Mouse (Mus musculus): Measurements from ENCODE around the gene Rbbp6. TPM values are rescaled to one million over a fixed set of nuclear protein-coding genes. Genes with fewer than 3 reads are reported as not detected.

The Rbbp6 gene
- 20.2 and 26.2 TPM in 2 replicates for polyA plus RNA-seq (2016; fragmentation: Nextera tagmentation; extraction: Ambion mirVana)

DNA sequence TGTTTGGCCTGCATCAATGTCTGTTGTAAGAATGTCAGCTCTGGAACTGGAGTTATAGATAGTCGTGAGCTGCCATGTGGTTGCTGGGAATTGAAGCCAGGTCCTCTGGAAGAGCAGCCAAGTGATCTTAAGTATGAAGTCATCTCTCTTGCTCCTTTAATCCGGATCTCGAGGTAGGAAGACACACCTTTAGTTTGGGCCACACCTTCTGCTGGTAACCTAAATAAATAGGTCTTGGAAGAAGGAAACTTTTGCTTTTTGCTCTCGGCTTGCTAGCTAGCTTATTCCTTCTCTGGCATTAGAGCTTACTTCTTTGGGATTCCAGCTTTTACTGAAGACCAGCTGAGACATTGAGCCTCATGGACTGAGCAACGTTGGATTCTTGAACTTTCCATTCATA lies at the start of gene Rbbp6:
Rbbp6 (plus strand) TSS at position 301 of the 400 bp plus-strand sequence.
- H3K27ac ChIP-seq: no peak within 1 kb of the TSS
- H3K36me3 ChIP-seq: no peaks in the 10 kb centered on the region
- no peaks in the 10 kb centered on the region for H3K27me3 ChIP-seq (ENCODE audit: insufficient read depth, poor library complexity, severe bottlenecking)
- WGBS: 80% methylated on average over 5 of the region's 5 CpGs
- H3K9me3 ChIP-seq: no peaks in the 10 kb centered on the region
- 0 out of 2 replicates have a peak, but pooled peaks cover 2% of the 10 kb centered on the region for H3K4me1 ChIP-seq (replicated peaks)
- no peak for DNase-seq (ENCODE audit: low spot score)
- no peak within 1 kb of the TSS for H3K4me3 ChIP-seq

DNA sequence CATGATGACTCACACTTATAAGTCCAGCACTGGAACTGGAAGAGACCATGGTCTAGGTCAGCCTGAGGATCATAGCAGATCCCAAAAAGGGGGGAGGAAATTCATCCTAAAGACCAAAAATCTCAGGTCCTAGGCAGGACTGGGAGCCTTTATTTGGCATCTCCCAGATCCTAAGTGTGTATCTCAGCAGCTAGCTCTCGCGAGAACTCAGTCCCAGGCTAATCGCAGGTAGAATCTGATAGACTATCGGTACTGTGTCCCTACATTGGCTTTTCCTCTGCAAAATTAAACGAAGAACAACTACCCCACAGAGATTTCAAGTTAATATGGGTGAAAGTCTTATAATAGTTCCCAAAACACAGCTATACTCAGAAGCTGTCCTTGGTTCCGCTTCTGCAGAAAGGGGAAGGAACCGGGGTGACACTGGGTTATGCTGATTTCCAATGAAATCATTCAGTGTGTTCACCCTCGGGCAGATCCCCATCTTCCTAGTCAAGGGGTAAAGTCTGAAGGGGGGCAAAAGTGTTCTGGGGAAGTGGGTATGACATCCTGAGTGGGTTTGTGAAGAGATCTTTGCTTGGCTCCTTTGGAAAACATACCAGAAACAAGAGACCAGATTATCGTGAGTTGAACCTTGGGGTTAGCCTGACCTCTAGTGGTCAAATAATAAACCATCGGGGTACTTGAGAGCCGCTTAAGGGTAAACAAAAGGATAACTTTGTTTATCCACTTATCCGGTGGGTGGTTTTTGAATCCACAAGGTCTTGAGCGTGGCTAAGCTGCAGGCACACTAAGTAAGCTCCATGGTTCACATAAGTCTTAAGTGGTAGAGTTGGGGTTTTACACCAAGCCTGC lies 45.5 kb upstream of the Rbbp6 start:
- no peak overlapping the region for H3K4me3 ChIP-seq
- no peaks in the 10 kb centered on the region for H3K36me3 ChIP-seq
- H3K27me3 ChIP-seq (ENCODE audit: insufficient read depth, poor library complexity, severe bottlenecking): no peaks in the 10 kb centered on the region
- peak; percentile 50 for DNase-seq (ENCODE audit: low spot score)
- no peaks in the 10 kb centered on the region for H3K9me3 ChIP-seq
- no peaks in the 10 kb centered on the region for H3K4me1 ChIP-seq (replicated peaks)
- no peak overlapping the region for H3K27ac ChIP-seq
- 48% methylated on average over 13 of the region's 13 CpGs for WGBS

DNA sequence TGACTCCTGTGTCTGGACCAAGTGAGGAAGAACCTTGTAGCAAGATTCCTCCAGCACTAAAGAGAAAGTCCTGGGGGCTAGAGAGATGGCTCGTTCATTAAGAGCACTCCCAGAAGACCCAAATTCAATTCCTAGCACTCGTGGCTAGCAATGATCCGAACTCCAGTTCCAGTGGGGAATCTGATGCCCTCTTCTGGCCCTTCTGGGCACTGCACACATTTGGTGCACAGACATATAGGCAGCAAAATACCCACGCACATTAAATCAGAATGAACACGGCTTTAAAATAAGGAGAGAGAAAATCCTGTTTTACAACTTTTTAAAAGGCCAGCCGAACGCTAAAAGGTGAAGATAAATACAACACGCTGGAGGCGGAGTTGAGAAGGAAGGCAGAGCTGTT lies 43.9 kb upstream of the Rbbp6 start:
- H3K4me3 ChIP-seq: no peak overlapping the region
- WGBS: 83% methylated on average over 9 of the region's 9 CpGs
- DNase-seq (ENCODE audit: low spot score): no peak
- no peaks in the 10 kb centered on the region for H3K9me3 ChIP-seq
- no peaks in the 10 kb centered on the region for H3K36me3 ChIP-seq
- H3K27ac ChIP-seq: no peak overlapping the region
- H3K27me3 ChIP-seq (ENCODE audit: insufficient read depth, poor library complexity, severe bottlenecking): no peaks in the 10 kb centered on the region
- H3K4me1 ChIP-seq (replicated peaks): no peaks in the 10 kb centered on the region

DNA sequence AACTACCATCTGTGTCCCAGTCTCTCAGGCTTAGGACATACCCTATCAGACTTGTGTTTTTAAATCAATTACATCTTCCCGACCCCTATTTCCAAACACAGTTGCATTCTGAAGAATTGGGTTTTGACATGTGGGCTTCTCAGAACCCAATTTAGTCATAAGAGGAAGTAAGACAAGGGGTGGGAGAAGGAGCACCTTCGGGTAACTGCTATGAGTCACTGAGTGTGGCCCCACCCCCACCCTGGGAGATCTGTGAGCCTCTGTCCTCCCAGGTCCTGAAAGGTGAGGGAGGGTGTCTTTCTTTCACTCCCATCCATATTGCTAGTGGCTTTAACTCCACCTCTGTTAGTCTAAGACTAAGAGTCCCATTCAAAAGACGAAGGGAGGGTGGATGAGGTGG lies 41.2 kb upstream of the Rbbp6 start:
- Histone ChIP-seq H3K4me1 (replicated peaks) (no peaks in the 10 kb centered on the region), H3K27ac (no peak overlapping the region), H3K27me3 (ENCODE audit: insufficient read depth, poor library complexity, severe bottlenecking) (no peaks in the 10 kb centered on the region), H3K9me3 (no peaks in the 10 kb centered on the region), H3K36me3 (no peaks in the 10 kb centered on the region), H3K4me3 (no peak overlapping the region)
- 79% methylated on average over 3 of the region's 3 CpGs for WGBS
- no peak for DNase-seq (ENCODE audit: low spot score)

DNA sequence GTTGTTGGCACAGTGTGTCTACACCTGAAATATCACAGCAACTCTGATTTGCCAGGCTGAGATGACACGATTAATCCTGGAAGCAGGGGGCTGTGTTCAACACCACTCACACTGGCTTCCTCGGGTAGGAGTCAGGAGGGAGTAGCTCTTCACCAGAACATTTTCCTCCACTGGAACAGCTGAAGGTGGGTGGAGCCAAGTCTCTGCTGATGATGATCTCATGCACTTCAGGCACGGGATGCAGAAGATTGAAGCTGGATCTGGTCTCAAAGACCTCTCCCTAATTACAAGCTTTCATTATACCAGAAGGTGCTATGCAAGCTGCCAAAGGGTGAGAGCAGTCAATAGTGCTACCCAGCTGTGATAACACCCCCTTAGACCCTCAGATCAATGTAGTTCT lies 35.0 kb upstream of the Rbbp6 start:
- Histone ChIP-seq H3K4me3 (no peak overlapping the region), H3K36me3 (no peaks in the 10 kb centered on the region), H3K27me3 (ENCODE audit: insufficient read depth, poor library complexity, severe bottlenecking) (no peaks in the 10 kb centered on the region), H3K27ac (no peak overlapping the region), H3K9me3 (no peaks in the 10 kb centered on the region), H3K4me1 (replicated peaks) (no peaks in the 10 kb centered on the region)
- 53% methylated on average over 3 of the region's 3 CpGs for WGBS
- DNase-seq (ENCODE audit: low spot score): no peak

DNA sequence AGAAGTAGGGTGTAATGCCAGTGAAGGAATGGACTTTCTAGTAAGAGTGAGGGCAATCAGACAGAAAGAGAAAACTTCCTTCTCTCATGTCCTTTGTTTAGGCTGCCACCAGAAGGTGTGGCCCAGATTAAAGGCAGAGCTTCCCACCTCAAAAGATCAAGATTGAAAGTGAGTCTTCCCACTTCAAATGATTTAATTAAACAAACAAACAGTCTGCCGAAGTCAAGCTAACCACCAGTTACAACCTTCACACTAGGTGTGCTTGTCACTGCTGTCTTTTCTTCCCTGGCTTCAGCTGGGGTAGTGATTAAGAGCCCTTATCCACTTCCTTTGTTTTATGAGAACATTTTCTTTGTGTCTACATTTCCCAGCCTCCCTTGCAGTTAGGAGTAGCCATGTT lies 33.3 kb upstream of the Rbbp6 start:
- H3K27me3 ChIP-seq (ENCODE audit: insufficient read depth, poor library complexity, severe bottlenecking): no peaks in the 10 kb centered on the region
- WGBS: 45% methylated on average over 1 of the region's 1 CpGs

DNA sequence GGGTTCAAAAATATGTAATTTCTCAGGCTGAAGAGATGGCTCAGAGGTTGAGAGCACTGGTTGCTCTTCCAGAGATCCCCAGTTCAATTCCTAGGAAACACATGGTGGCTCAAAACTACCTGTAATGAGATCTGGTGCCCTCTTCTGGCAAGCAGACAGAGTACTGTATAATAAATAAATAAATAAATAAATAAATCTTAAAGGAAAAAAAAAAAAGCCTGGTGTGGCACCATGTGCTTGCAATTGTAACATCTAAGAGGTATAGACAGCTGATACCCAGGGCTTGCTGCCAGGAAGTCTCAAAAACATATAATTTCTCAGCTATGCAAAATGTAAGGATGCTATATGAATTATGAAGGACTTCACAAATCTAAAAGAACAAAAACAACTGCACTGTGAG lies 28.9 kb upstream of the Rbbp6 start:
- Histone ChIP-seq H3K4me1 (replicated peaks) (peaks cover 9% of the 10 kb centered on the region; the same call in 1 of the 2 replicates), H3K36me3 (no peaks in the 10 kb centered on the region), H3K4me3 (no peak overlapping the region), H3K9me3 (no peaks in the 10 kb centered on the region), H3K27ac (no peak overlapping the region), H3K27me3 (ENCODE audit: insufficient read depth, poor library complexity, severe bottlenecking) (no peaks in the 10 kb centered on the region)
- DNase-seq (ENCODE audit: low spot score): no peak

More for the DNA sequence above, 33.3 kb upstream of the Rbbp6 start:
- H3K4me1 ChIP-seq (replicated peaks): no peaks in the 10 kb centered on the region
- H3K9me3 ChIP-seq: no peaks in the 10 kb centered on the region
- H3K36me3 ChIP-seq: no peaks in the 10 kb centered on the region
- no peak for DNase-seq (ENCODE audit: low spot score)
- H3K27ac ChIP-seq: no peak overlapping the region
- H3K4me3 ChIP-seq: no peak overlapping the region

DNA sequence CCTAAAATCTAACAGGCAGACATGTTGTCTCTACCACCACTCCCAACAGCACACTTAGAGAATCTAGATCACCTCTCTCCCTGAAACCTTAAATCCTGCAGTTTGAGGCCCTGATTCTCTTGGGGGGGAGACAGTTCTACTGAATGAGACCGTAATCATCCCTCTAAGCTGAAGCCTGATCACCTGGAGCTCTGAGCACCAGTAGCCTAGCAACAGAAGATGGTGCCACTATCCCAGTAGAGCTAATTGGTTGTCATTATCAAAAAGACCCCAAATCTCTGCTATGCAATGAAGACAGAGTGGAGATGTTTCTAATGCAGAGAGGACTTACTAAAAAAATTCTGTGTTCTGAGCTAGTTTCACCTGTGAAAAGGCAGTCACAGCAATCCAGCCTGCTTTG lies 27.3 kb upstream of the Rbbp6 start:
- no peak for DNase-seq (ENCODE audit: low spot score)
- Histone ChIP-seq H3K27me3 (ENCODE audit: insufficient read depth, poor library complexity, severe bottlenecking) (no peaks in the 10 kb centered on the region), H3K4me1 (replicated peaks) (peaks cover 9% of the 10 kb centered on the region; the same call in 1 of the 2 replicates), H3K36me3 (no peaks in the 10 kb centered on the region), H3K27ac (no peak overlapping the region), H3K9me3 (no peaks in the 10 kb centered on the region), H3K4me3 (no peak overlapping the region)
- 82% methylated on average over 1 of the region's 1 CpGs for WGBS

DNA sequence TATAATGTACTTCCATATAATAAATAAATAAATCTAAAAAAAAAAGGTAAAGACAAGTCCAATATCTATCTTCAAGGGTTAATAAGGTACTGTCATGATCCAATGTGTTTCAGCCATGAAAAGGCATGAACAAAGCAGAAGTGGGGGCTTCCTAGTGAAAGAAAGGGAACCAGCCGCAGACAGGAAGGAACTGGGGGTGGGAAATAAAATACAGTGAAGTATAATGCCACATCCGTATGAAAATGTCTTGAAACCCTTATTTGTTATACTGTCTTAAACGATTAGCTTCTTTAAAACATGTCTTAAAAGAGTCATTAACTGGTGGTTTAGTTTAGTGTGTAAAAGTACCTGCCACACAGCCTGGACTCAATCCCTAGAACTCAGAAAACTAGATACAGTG lies 26.3 kb upstream of the Rbbp6 start:
- DNase-seq (ENCODE audit: low spot score): no peak
- Histone ChIP-seq H3K36me3 (no peaks in the 10 kb centered on the region), H3K4me3 (no peak overlapping the region), H3K27me3 (ENCODE audit: insufficient read depth, poor library complexity, severe bottlenecking) (no peaks in the 10 kb centered on the region), H3K4me1 (replicated peaks) (peaks cover 9% of the 10 kb centered on the region; the same call in 1 of the 2 replicates), H3K9me3 (no peaks in the 10 kb centered on the region; the same call in 1 of the 2 replicates), H3K27ac (no peak overlapping the region)
- WGBS: 94% methylated on average over 3 of the region's 3 CpGs

DNA sequence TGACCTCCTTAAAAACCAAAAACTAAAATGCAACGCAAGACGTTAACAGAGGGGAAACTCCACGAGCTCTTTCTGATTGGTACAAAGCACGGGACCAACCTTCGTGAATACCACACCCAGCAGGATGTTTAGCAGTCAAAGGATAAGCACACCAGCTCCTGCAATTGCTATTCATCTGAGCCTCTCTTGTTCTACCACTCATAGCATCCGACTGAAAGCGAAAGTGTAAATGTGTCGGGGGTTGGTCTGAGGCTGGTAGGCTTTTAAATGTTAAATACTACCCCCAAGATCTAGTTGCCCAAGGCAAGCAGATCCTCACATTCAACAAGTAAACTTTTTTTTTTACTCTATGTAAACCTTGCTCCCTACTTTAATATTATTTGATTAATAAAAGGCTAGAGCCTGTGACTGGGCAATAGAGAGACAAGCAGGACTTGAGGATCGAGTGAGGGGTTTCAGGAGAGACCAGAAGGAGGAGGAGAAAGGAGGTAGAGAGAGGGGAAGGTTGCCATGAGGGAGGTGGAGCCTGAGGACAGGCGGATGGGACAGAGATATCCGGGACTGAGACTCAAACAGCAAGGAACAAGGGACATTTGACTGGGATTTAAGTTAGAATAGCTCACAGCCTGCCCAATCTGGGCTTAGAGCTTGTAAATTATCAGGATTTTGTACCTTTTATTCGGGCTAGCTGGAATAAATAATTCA lies 25.0 kb upstream of the Rbbp6 start:
- WGBS: 13% methylated on average over 12 of the region's 12 CpGs
- Histone ChIP-seq H3K4me3 (peak overlapping the region; percentile 30), H3K27me3 (ENCODE audit: insufficient read depth, poor library complexity, severe bottlenecking) (no peaks in the 10 kb centered on the region), H3K27ac (0 out of 2 replicates have a peak overlapping the region, but pooled peaks have one; percentile 35), H3K4me1 (replicated peaks) (peaks cover 9% of the 10 kb centered on the region; the same call in 1 of the 2 replicates), H3K36me3 (no peaks in the 10 kb centered on the region), H3K9me3 (no peaks in the 10 kb centered on the region; the same call in 1 of the 2 replicates)
- no peak for DNase-seq (ENCODE audit: low spot score)

DNA sequence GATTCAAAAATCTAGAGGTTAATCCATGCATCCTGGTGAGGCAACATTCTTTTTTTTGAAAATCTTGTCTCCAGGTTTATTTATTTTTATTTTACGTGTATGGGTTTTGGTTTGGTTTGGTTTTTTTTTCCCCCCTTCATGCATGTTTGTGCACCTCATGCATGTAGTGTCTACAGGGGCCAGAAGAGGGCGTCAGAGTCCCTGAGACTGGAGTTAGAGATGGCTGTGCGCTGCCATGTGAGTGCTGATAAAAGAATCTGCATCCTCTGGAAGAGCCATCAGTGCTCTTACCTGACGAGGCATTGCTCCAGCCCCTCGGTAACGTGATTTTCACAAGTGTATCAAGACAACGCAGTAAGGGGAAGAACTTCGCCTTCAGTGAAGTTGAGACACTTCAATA lies 23.4 kb upstream of the Rbbp6 start:
- H3K4me1 ChIP-seq (replicated peaks): peaks cover 9% of the 10 kb centered on the region; the same call in 1 of the 2 replicates
- no peak overlapping the region for H3K27ac ChIP-seq
- H3K36me3 ChIP-seq: no peaks in the 10 kb centered on the region
- no peak overlapping the region for H3K4me3 ChIP-seq
- H3K9me3 ChIP-seq: no peaks in the 10 kb centered on the region; the same call in 1 of the 2 replicates
- no peaks in the 10 kb centered on the region for H3K27me3 ChIP-seq (ENCODE audit: insufficient read depth, poor library complexity, severe bottlenecking)
- WGBS: 94% methylated on average over 8 of the region's 8 CpGs
- no peak for DNase-seq (ENCODE audit: low spot score)

DNA sequence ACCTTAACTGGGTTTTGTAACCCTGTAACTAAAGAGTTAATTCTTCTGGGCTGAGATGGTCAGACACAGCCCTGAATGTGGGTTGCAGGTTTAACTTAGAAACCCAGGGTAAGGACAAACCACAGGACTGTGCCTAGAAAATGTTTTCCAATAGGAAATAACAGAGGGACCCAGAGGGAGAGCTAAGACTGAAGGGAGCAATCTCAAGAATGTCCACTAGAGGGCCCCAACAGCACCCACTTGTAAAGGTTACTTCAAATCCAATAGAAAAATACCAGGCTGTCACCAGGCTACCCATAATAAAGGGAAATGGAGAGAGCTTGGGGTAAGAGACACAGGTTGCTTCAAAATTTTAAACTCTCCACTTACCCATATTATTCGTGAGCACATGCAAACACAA lies 20.3 kb upstream of the Rbbp6 start:
- no peak overlapping the region for H3K27ac ChIP-seq
- H3K36me3 ChIP-seq: no peaks in the 10 kb centered on the region
- peak; percentile 62 for DNase-seq (ENCODE audit: low spot score)
- no peaks in the 10 kb centered on the region for H3K27me3 ChIP-seq (ENCODE audit: insufficient read depth, poor library complexity, severe bottlenecking)
- H3K4me1 ChIP-seq (replicated peaks): peaks cover 6% of the 10 kb centered on the region; the same call in 1 of the 2 replicates
- no peak overlapping the region for H3K4me3 ChIP-seq
- WGBS: 3% methylated on average over 1 of the region's 1 CpGs
- no peaks in the 10 kb centered on the region; the same call in 1 of the 2 replicates for H3K9me3 ChIP-seq

DNA sequence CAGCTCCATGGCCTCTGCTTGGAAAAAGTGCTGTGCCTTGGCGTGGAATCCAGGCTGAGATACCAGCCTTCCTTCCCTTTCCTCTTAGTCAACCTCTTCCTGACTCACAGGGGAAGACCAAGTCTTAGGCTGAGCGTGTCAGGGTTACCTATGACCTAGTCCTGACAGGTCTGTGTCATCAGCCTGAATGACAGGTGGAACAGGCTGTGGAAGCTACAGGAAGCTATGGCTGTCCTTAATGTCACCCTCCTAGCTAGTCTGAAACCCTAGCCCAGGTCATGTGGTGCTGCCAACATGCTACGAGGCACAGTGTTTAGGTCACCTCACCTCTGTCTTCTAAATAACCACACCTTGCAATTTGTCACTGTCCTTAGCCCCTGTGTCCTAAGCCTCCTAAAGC lies 16.2 kb upstream of the Rbbp6 start:
- no peaks in the 10 kb centered on the region for H3K36me3 ChIP-seq
- H3K4me3 ChIP-seq: no peak overlapping the region
- DNase-seq (ENCODE audit: low spot score): no peak
- H3K27me3 ChIP-seq (ENCODE audit: insufficient read depth, poor library complexity, severe bottlenecking): no peaks in the 10 kb centered on the region
- H3K27ac ChIP-seq: no peak overlapping the region
- 84% methylated on average over 3 of the region's 3 CpGs for WGBS
- no peaks in the 10 kb centered on the region for H3K4me1 ChIP-seq (replicated peaks)
- no peaks in the 10 kb centered on the region for H3K9me3 ChIP-seq
